Mouse (Mus musculus): Measurements from ENCODE around the gene Garnl3. TPM values are rescaled to one million over a fixed set of nuclear protein-coding genes. Genes with fewer than 3 reads are reported as not detected.

The Garnl3 gene
- polyA plus RNA-seq, 1 experiment from 2014 or later, result 11.1 TPM

DNA sequence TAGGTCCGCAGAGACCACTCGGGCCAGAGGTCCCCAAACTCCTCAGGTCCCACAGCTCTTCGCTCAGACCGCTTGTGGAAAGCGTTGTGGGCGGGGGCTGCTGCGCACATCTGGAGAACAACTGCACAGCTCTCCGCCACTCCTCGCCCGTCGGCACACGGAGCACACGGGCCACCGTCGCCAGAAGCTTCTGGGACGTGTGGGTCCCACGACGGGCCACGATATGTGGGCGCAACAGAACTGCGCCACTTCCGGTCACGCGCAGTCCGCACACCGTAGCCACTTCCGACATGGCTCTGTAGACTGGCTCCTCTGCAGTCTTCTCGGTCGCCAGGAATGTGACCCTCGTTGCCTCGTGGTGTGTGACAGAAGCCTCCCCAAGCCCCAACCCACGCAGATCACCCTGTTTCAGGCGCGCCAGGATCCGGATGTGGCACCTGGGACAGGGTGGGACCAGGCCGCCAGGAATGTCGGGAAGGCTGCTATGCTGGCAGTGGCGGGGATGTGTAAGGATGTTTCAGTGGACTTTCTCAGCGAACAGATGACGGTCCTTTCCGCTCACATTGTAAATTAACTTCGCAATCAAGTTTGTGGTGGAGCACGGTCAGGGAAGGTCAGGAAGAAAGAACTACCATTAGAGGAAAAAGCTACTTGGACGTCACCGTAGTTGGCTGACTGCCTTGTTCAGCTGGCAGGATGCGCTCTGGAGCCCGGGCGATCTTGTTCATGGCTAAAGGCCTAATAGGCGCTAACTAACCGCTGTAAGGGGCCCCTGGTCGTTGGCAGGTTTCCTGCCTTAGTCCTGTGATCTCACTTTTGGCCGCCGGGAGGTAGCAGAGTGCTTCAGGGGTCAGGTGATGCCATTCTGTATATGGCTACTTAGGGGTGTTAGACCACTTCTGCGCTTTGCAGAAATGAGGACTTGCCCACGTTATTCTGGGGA lies 164.5 kb downstream of the Garnl3 start:
- Histone ChIP-seq H3K27me3 (ENCODE audit: insufficient read depth, low read length) (no peaks in the 10 kb centered on the region), H3K4me2 (peak overlapping the region; percentile 70), H3K27ac (ENCODE audit: low read depth) (peak overlapping the region; percentile 99), H3K9ac (peak overlapping the region; percentile 73), H3K36me3 (ENCODE audit: insufficient read depth) (peaks cover 31% of the 10 kb centered on the region), H3K4me3 (ENCODE audit: low read depth, low read length) (peak overlapping the region; percentile 53), H3K4me1 (ENCODE audit: insufficient read depth) (peaks cover 6% of the 10 kb centered on the region; the same call in 1 of the 2 replicates), H3K9me3 (ENCODE audit: low read depth, low read length) (no peaks in the 10 kb centered on the region)
- under 1% methylated on average over 55 of the region's 55 CpGs for WGBS
- DNase-seq, result peak; percentile 94
- TF ChIP-seq CTCF (IDR thresholded peaks at IDR 0.05; ENCODE audit: low read depth), result peak; percentile 72
- peak; percentile 88 for ATAC-seq (ENCODE audit: insufficient read depth)

DNA sequence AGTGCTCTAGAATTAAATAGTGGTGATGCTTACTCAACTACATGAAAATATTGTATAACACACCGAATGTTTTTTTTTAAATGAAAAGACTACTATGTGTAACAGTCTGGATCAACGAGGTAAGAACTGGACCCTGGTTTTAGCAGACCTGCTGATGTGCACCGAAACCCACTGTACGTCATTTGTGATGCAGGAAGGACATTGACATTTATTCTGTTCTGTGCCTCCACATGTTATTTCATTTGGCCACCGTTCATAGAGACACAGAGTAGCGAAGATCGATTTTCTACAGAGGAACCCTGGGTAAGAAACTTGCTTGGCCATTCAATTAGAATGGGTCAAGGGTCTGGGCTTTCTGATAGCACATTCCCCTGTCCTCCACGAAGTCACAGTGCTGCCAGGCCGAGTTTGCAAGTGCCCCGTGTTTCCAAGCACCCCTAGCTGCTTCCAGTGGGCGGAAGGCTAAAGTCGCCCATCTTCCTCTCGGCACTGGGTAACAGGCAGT lies 165.2 kb downstream of the Garnl3 start:
- Histone ChIP-seq H3K4me3 (ENCODE audit: low read depth, low read length) (peak overlapping the region; percentile 53), H3K9ac (peak overlapping the region; percentile 73), H3K4me1 (ENCODE audit: insufficient read depth) (peaks cover 6% of the 10 kb centered on the region; the same call in 1 of the 2 replicates), H3K27me3 (ENCODE audit: insufficient read depth, low read length) (no peaks in the 10 kb centered on the region), H3K36me3 (ENCODE audit: insufficient read depth) (peaks cover 31% of the 10 kb centered on the region), H3K27ac (ENCODE audit: low read depth) (peak overlapping the region; percentile 99), H3K4me2 (peak overlapping the region; percentile 70), H3K9me3 (ENCODE audit: low read depth, low read length) (no peaks in the 10 kb centered on the region)
- no peak for TF ChIP-seq CTCF (IDR thresholded peaks at IDR 0.05; ENCODE audit: low read depth)
- ATAC-seq (ENCODE audit: insufficient read depth) (no peak), DNase-seq (no peak)
- 8% methylated on average over 13 of the region's 13 CpGs for WGBS

DNA sequence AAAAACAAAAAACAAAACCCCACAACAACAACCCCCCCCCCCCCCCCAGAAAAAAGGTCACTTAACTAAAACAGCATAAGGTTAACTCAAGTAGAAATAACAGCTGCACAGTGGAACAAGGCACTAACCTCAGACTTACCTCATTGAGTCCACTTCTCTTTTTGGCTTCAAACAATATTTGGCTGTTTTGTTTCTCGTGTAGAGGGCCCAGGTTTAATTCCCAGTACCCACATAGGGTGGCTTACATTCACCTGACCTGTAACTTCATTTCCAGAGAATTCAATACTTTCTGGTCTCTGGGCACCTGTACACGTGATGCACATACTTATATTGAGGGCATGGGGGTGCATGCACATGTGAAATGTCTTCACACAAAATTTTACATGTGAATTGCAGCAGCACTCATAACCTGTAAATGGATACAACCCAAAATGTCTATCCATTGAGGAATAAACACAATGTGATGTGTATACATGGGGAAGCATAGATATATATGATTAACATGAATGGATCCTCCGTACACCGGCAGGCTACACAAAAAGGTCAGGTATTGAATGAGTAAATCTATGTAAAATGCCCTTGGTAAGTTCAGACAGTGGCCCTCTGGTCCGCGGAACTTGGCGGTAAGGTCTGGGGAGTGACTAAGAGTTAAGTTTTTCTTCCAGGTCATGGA lies 165.8 kb downstream of the Garnl3 start:
- H3K27ac ChIP-seq (ENCODE audit: low read depth), result peak overlapping the region; percentile 99; the same call in 1 of the 2 replicates
- H3K27me3 ChIP-seq (ENCODE audit: insufficient read depth, low read length), result no peaks in the 10 kb centered on the region
- H3K4me3 ChIP-seq (ENCODE audit: low read depth, low read length), result 0 out of 2 replicates have a peak overlapping the region, but pooled peaks have one; percentile 53
- WGBS, result 12% methylated on average over 7 of the region's 7 CpGs
- no peak for ATAC-seq (ENCODE audit: insufficient read depth)
- H3K4me2 ChIP-seq, result peak overlapping the region; percentile 70
- H3K9me3 ChIP-seq (ENCODE audit: low read depth, low read length), result no peaks in the 10 kb centered on the region
- peak; percentile 36 for DNase-seq
- no peak for TF ChIP-seq CTCF (IDR thresholded peaks at IDR 0.05; ENCODE audit: low read depth)
- H3K4me1 ChIP-seq (ENCODE audit: insufficient read depth), result peaks cover 10% of the 10 kb centered on the region
- H3K9ac ChIP-seq, result no peak overlapping the region
- H3K36me3 ChIP-seq (ENCODE audit: insufficient read depth), result peaks cover 31% of the 10 kb centered on the region

DNA sequence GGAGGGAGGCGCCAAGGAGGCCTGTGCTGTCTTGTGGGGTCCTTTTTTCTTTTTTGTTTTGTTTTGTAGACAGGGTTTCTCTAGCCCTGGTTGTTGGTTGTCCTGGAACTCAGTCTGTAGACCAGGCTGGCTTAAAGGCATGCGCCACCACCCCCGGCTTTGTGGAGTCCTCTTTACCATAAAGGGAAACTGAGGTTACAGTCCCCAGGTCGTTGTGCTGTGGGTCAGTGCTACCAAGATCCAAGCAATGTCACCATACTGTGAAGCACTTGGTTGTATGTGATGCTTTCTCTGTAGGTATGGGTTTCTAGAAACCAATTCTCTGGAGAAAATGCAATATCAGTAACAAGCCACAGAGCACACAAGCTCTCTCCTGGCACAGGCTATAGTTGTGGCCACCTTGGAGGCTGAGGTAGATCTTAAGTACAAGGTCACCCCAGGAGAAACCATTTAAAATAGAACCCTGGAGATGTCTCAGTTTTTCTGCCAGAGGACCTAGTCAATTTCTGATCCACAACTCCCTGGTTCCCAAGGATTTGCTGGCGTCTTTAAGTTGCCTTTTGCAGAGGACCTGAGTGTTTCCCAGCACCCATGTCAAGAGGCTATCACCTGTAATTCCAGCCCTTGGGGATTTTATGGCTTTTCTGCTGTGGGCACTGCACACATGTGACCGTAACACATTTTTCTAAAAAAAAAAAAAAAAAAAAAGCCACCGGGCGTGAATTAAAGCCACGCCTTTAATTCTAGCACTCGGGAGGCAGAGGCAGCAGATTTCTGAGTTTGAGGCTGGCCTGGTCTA lies 166.6 kb downstream of the Garnl3 start:
- no peak for TF ChIP-seq CTCF (IDR thresholded peaks at IDR 0.05; ENCODE audit: low read depth)
- peak; percentile 23 for DNase-seq
- no peak for ATAC-seq (ENCODE audit: insufficient read depth)
- H3K4me1 ChIP-seq (ENCODE audit: insufficient read depth), result peaks cover 11% of the 10 kb centered on the region
- H3K27ac ChIP-seq (ENCODE audit: low read depth), result peak overlapping the region; percentile 24; the same call in 1 of the 2 replicates
- H3K27me3 ChIP-seq (ENCODE audit: insufficient read depth, low read length), result no peaks in the 10 kb centered on the region
- no peaks in the 10 kb centered on the region for H3K9me3 ChIP-seq (ENCODE audit: low read depth, low read length)
- H3K9ac ChIP-seq, result peak overlapping the region; percentile 32
- H3K36me3 ChIP-seq (ENCODE audit: insufficient read depth), result peaks cover 31% of the 10 kb centered on the region
- 31% methylated on average over 10 of the region's 10 CpGs for WGBS
- peak overlapping the region; percentile 90 for H3K4me2 ChIP-seq
- H3K4me3 ChIP-seq (ENCODE audit: low read depth, low read length), result peak overlapping the region; percentile 97

DNA sequence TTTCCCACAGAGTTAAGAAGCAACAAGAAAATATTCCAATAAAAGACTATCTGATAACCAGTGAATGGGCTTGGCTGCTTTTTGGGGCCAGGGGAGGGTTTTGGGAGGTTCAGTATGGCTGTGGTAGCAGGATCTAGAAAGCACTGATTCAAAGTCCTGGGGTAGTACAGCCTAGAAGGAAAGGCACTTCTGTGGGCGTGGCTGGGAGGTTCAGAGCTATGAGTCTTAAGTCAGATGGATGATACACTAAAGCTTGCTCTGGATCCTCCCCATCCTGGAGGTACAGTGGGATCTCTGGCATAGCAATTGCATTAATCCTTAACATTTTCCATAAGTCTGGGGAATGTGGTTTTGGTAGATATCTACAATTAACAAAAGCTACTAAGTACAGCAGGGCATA lies 167.5 kb downstream of the Garnl3 start:
- no peak for TF ChIP-seq CTCF (IDR thresholded peaks at IDR 0.05; ENCODE audit: low read depth)
- no peaks in the 10 kb centered on the region for H3K9me3 ChIP-seq (ENCODE audit: low read depth, low read length)
- H3K4me1 ChIP-seq (ENCODE audit: insufficient read depth), result peaks cover 11% of the 10 kb centered on the region
- 77% methylated on average over 1 of the region's 1 CpGs for WGBS
- peak overlapping the region; percentile 97; the same call in 1 of the 2 replicates for H3K4me3 ChIP-seq (ENCODE audit: low read depth, low read length)
- 0 out of 2 replicates have a peak overlapping the region, but pooled peaks have one; percentile 30 for H3K27ac ChIP-seq (ENCODE audit: low read depth)
- H3K4me2 ChIP-seq, result peak overlapping the region; percentile 90
- H3K36me3 ChIP-seq (ENCODE audit: insufficient read depth), result peaks cover 31% of the 10 kb centered on the region
- no peak for DNase-seq
- no peaks in the 10 kb centered on the region for H3K27me3 ChIP-seq (ENCODE audit: insufficient read depth, low read length)
- no peak for ATAC-seq (ENCODE audit: insufficient read depth)
- peak overlapping the region; percentile 34 for H3K9ac ChIP-seq

DNA sequence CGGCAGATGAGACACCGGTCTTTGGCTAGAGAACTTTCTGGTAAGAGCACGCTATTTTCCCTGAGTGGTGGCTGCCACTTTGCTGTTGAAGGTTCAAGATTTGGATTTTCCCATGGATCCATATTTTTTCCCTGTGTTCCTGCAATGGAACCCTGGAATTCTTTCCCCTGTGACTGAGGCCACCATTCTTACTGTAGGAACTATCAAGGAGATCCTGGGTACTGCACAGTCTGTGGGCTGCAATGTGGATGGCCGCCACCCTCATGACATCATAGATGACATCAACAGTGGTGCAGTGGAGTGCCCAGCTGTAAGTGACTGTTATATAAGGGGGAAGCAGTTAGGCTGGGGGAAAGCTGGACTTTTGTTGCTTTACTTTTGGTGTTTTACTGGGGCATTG lies 167.9 kb downstream of the Garnl3 start:
- no peak for TF ChIP-seq CTCF (IDR thresholded peaks at IDR 0.05; ENCODE audit: low read depth)
- Histone ChIP-seq H3K4me2 (peak overlapping the region; percentile 90), H3K4me3 (ENCODE audit: low read depth, low read length) (peak overlapping the region; percentile 97), H3K4me1 (ENCODE audit: insufficient read depth) (peaks cover 11% of the 10 kb centered on the region), H3K9me3 (ENCODE audit: low read depth, low read length) (no peaks in the 10 kb centered on the region), H3K27me3 (ENCODE audit: insufficient read depth, low read length) (no peaks in the 10 kb centered on the region), H3K36me3 (ENCODE audit: insufficient read depth) (peaks cover 31% of the 10 kb centered on the region), H3K27ac (ENCODE audit: low read depth) (0 out of 2 replicates have a peak overlapping the region, but pooled peaks have one; percentile 54), H3K9ac (peak overlapping the region; percentile 99)
- no peak for DNase-seq
- no peak for ATAC-seq (ENCODE audit: insufficient read depth)
- 43% methylated on average over 4 of the region's 4 CpGs for WGBS

All from lung, embryonic 14.5 days (tissue).